Mouse (Mus musculus) cerebellum, adult 2 months (tissue): ENCODE measurements around the gene Camk1g.

Source experiments
- CTCF ChIP-seq: fragments of 200-500 bp; IDR thresholded peaks from 2 replicates; pipeline ENCODE4 v1.5.1; 2011; ENCODE audit warnings: low read depth, mild to moderate bottlenecking, control low read depth, low read length, moderate library complexity, borderline replicate concordance; ENCODE audit not compliant: insufficient read depth
- POLR2A ChIP-seq: fragments of 200-500 bp; IDR thresholded peaks from 2 replicates; pipeline ENCODE4 v1.6.1; 2011; ENCODE audit warnings: low read length, control low read depth, borderline replicate concordance; ENCODE audit not compliant: insufficient read depth

DNA sequence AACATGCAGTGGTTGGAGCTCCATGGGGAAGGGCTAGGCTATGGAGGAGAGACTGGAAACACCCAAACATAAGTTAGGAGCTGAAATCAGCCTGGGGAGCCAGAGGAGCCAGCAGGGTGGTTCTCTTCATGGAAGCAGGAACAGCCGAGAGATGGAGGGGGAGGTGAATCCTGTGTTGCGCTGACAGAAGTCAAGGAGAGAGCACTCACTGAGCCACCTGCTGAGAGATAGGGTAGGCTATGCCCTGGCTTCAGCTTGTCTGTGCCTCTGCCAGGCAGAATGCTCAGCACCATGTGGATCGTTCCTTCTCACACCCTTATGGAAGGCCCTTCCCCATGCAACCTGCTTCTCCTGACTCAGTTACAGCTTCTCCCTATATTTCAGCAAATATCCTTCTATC, 36.3 kb downstream of the Camk1g start:
- TF ChIP-seq CTCF: no peak
- TF ChIP-seq POLR2A: no peak
